Mouse (Mus musculus) adrenal gland, postnatal 4 days (tissue): Measurements from ENCODE around the gene Otx2. TPM values are rescaled to one million over a fixed set of nuclear protein-coding genes. Genes with fewer than 3 reads are reported as not detected.
"Not testable (repeated sequence)": the region's sequence is repeated elsewhere in the genome, so short reads cannot be mapped to it uniquely, and the experiment has no call there.

Experiments used
- DNase-seq, 2 experiments: peaks; one replicate each; pipeline ENCODE4 v3.0.0; 2021 to 2022; ENCODE audit warnings: low spot score in 2 of 2, mixed read lengths in 2 of 2
- total RNA-seq, 2 experiments: library from RNA; stranded (reverse); gene quantifications; 2 replicates each; pipeline ENCODE4 v1.2.3; 2021

Gene Otx2
- total RNA-seq, 2 experiments from 2014 or later = not detected

GRCm38 (mm10) chr14:48655073-48655791 lies 18.4 kb downstream of the Otx2 start:
- DNase-seq = no peak

- DNase-seq = no peak
Observed at GRCm38 (mm10) chr14:48654551-48655072, 19.0 kb downstream of the Otx2 start.

- DNase-seq = no peak
Observed at GRCm38 (mm10) chr14:48653676-48654510, 19.7 kb downstream of the Otx2 start.

- DNase-seq = no peak
Observed at GRCm38 (mm10) chr14:48653081-48653480, 20.5 kb downstream of the Otx2 start.

GRCm38 (mm10) chr14:48652256-48652655 lies 21.4 kb downstream of the Otx2 start:
- DNase-seq = no peak

GRCm38 (mm10) chr14:48651471-48652211 lies 22.0 kb downstream of the Otx2 start:
- DNase-seq = no peak

- DNase-seq = no peak
Observed at GRCm38 (mm10) chr14:48641462-48642395, 31.9 kb downstream of the Otx2 start.

GRCm38 (mm10) chr14:48633141-48633540 lies 40.5 kb downstream of the Otx2 start:
- DNase-seq = no peak

GRCm38 (mm10) chr14:48632335-48632734 lies 41.3 kb downstream of the Otx2 start:
- no peak for DNase-seq

GRCm38 (mm10) chr14:48631486-48631885 lies 42.1 kb downstream of the Otx2 start:
- no peak for DNase-seq

- no peak for DNase-seq
Observed at GRCm38 (mm10) chr14:48629404-48629803, 44.2 kb downstream of the Otx2 start.

GRCm38 (mm10) chr14:48626271-48626670 lies 47.3 kb downstream of the Otx2 start:
- DNase-seq = no peak

GRCm38 (mm10) chr14:48625331-48625694 lies 48.3 kb downstream of the Otx2 start:
- no peak for DNase-seq

GRCm38 (mm10) chr14:48624596-48625330 lies 48.9 kb downstream of the Otx2 start:
- no peak for DNase-seq

GRCm38 (mm10) chr14:48622726-48623125 lies 50.9 kb downstream of the Otx2 start:
- not testable (repeated sequence) for DNase-seq

- DNase-seq = no peak
Observed at GRCm38 (mm10) chr14:48616361-48616760, 57.3 kb downstream of the Otx2 start.

GRCm38 (mm10) chr14:48608641-48609310 lies 64.8 kb downstream of the Otx2 start:
- DNase-seq = no peak
